Mouse (Mus musculus) right cerebral cortex, postnatal 25 days (tissue): ENCODE results near the gene Gm20850.
"Not testable (repeated sequence)": the region's sequence is repeated elsewhere in the genome, so short reads cannot be mapped to it uniquely, and the experiment has no call there.

Experiments used
- DNase-seq: peaks from one replicate; pipeline ENCODE4 v3.0.0; 2022

Gm20850 gene

GRCm38 (mm10) chrY:75715022-75715421 lies at the start of gene Gm20850:
Gm20850 (plus strand) TSS chrY:75715322.
- not testable (repeated sequence) for DNase-seq
